Mouse (Mus musculus): ENCODE data around the gene Ccn1. TPM values are rescaled to one million over a fixed set of nuclear protein-coding genes. Genes with fewer than 3 reads are reported as not detected.
A peak's percentile ranks its signal among the peaks of the same experiment; 100 is the strongest.

Gene Ccn1
- polyA plus RNA-seq, 1 experiment from 2014 or later: 8.9 TPM

GRCm38 (mm10) chr3:145666383-145666782 lies 16.6 kb upstream of the Ccn1 start:
- 92% methylated on average over 4 of the region's 4 CpGs for WGBS
- Histone ChIP-seq H3K9me3 (replicated peaks) (no peaks in the 10 kb centered on the region), H3K4me3 (replicated peaks) (no peak overlapping the region), H3K4me1 (no peaks in the 10 kb centered on the region), H3K9ac (replicated peaks) (no peak overlapping the region), H3K4me2 (no peak overlapping the region), H3K36me3 (no peaks in the 10 kb centered on the region), H3K27me3 (replicated peaks) (no peaks in the 10 kb centered on the region), H3K27ac (replicated peaks) (no peak overlapping the region)
- ATAC-seq (ENCODE audit: low FRiP score): no peak

- peaks cover 20% of the 10 kb centered on the region; the same call in 1 of the 2 replicates for H3K27me3 ChIP-seq (replicated peaks)
- ATAC-seq (ENCODE audit: low FRiP score): no peak
- no peak overlapping the region for H3K9ac ChIP-seq (replicated peaks)
- H3K4me2 ChIP-seq: no peak overlapping the region
- WGBS: 52% methylated on average over 14 of the region's 14 CpGs
- peaks cover 16% of the 10 kb centered on the region for H3K4me1 ChIP-seq
- no peaks in the 10 kb centered on the region for H3K9me3 ChIP-seq (replicated peaks)
- no peak overlapping the region for H3K27ac ChIP-seq (replicated peaks)
- H3K36me3 ChIP-seq: no peaks in the 10 kb centered on the region
- H3K4me3 ChIP-seq (replicated peaks): no peak overlapping the region
Observed at GRCm38 (mm10) chr3:145656993-145657713, 7.4 kb upstream of the Ccn1 start.

- H3K4me2 ChIP-seq: no peak overlapping the region
- H3K4me1 ChIP-seq: peaks cover 38% of the 10 kb centered on the region
- no peak overlapping the region for H3K4me3 ChIP-seq (replicated peaks)
- H3K9ac ChIP-seq (replicated peaks): no peak overlapping the region
- no peaks in the 10 kb centered on the region for H3K36me3 ChIP-seq
- no peak overlapping the region for H3K27ac ChIP-seq (replicated peaks)
- 69% methylated on average over 6 of the region's 6 CpGs for WGBS
- H3K9me3 ChIP-seq (replicated peaks): no peaks in the 10 kb centered on the region
- no peak for ATAC-seq (ENCODE audit: low FRiP score)
- peaks cover 27% of the 10 kb centered on the region; the same call in 1 of the 2 replicates for H3K27me3 ChIP-seq (replicated peaks)
Observed at GRCm38 (mm10) chr3:145654944-145655343, 5.2 kb upstream of the Ccn1 start.

- Histone ChIP-seq H3K36me3 (no peaks in the 10 kb centered on the region), H3K4me3 (replicated peaks) (no peak overlapping the region), H3K4me2 (0 out of 2 replicates have a peak overlapping the region, but pooled peaks have one; percentile 86), H3K27ac (replicated peaks) (no peak overlapping the region), H3K9ac (replicated peaks) (no peak overlapping the region), H3K4me1 (peaks cover 47% of the 10 kb centered on the region), H3K9me3 (replicated peaks) (no peaks in the 10 kb centered on the region), H3K27me3 (replicated peaks) (peaks cover 30% of the 10 kb centered on the region)
- ATAC-seq (ENCODE audit: low FRiP score): no peak
- 69% methylated on average over 9 of the region's 9 CpGs for WGBS
Observed at GRCm38 (mm10) chr3:145654028-145654427, 4.2 kb upstream of the Ccn1 start.

GRCm38 (mm10) chr3:145653191-145653940 lies 3.6 kb upstream of the Ccn1 start:
- H3K27ac ChIP-seq (replicated peaks): peak overlapping the region; percentile 61
- H3K9me3 ChIP-seq (replicated peaks): no peaks in the 10 kb centered on the region
- peaks cover 53% of the 10 kb centered on the region for H3K4me1 ChIP-seq
- under 1% methylated on average over 45 of the region's 53 CpGs for WGBS
- H3K36me3 ChIP-seq: no peaks in the 10 kb centered on the region
- 0 out of 2 replicates have a peak, but pooled peaks have one; percentile 1 for ATAC-seq (ENCODE audit: low FRiP score)
- H3K4me3 ChIP-seq (replicated peaks): peak overlapping the region; percentile 42
- H3K4me2 ChIP-seq: peak overlapping the region; percentile 86
- H3K9ac ChIP-seq (replicated peaks): peak overlapping the region; percentile 50
- H3K27me3 ChIP-seq (replicated peaks): peaks cover 30% of the 10 kb centered on the region

GRCm38 (mm10) chr3:145652322-145653131 lies 2.7 kb upstream of the Ccn1 start:
- Histone ChIP-seq H3K36me3 (no peaks in the 10 kb centered on the region), H3K4me1 (peaks cover 59% of the 10 kb centered on the region), H3K9me3 (replicated peaks) (no peaks in the 10 kb centered on the region), H3K4me3 (replicated peaks) (peak overlapping the region; percentile 42), H3K27me3 (replicated peaks) (peaks cover 30% of the 10 kb centered on the region), H3K4me2 (peak overlapping the region; percentile 86), H3K27ac (replicated peaks) (peak overlapping the region; percentile 61), H3K9ac (replicated peaks) (peak overlapping the region; percentile 50)
- WGBS: 17% methylated on average over 20 of the region's 20 CpGs
- ATAC-seq (ENCODE audit: low FRiP score): 0 out of 2 replicates have a peak, but pooled peaks have one; percentile 9

GRCm38 (mm10) chr3:145651978-145652321 lies 2.2 kb upstream of the Ccn1 start:
- no peak for ATAC-seq (ENCODE audit: low FRiP score)
- H3K9ac ChIP-seq (replicated peaks): no peak overlapping the region

GRCm38 (mm10) chr3:145651029-145651977 lies 1.5 kb upstream of the Ccn1 start:
- ATAC-seq (ENCODE audit: low FRiP score): no peak
- peak overlapping the region; percentile 61 for H3K27ac ChIP-seq (replicated peaks)
- H3K36me3 ChIP-seq: no peaks in the 10 kb centered on the region
- H3K4me2 ChIP-seq: peak overlapping the region; percentile 86
- H3K27me3 ChIP-seq (replicated peaks): peaks cover 30% of the 10 kb centered on the region
- 8% methylated on average over 19 of the region's 19 CpGs for WGBS
- H3K4me3 ChIP-seq (replicated peaks): peak overlapping the region; percentile 51
- peaks cover 62% of the 10 kb centered on the region for H3K4me1 ChIP-seq
- H3K9me3 ChIP-seq (replicated peaks): no peaks in the 10 kb centered on the region
- no peak overlapping the region for H3K9ac ChIP-seq (replicated peaks)

More at GRCm38 (mm10) chr3:145651978-145652321, 2.2 kb upstream of the Ccn1 start:
- Histone ChIP-seq H3K9me3 (replicated peaks) (no peaks in the 10 kb centered on the region), H3K4me3 (replicated peaks) (peak overlapping the region; percentile 42), H3K36me3 (no peaks in the 10 kb centered on the region), H3K4me2 (peak overlapping the region; percentile 86), H3K4me1 (peaks cover 62% of the 10 kb centered on the region), H3K27ac (replicated peaks) (peak overlapping the region; percentile 61), H3K27me3 (replicated peaks) (peaks cover 30% of the 10 kb centered on the region)
- WGBS: 7% methylated on average over 10 of the region's 10 CpGs

- Histone ChIP-seq H3K9me3 (replicated peaks) (no peaks in the 10 kb centered on the region), H3K27ac (replicated peaks) (peak overlapping the region; percentile 28; the same call in 1 of the 2 replicates), H3K4me2 (peak overlapping the region; percentile 86), H3K4me1 (peaks cover 66% of the 10 kb centered on the region), H3K27me3 (replicated peaks) (peaks cover 30% of the 10 kb centered on the region), H3K4me3 (replicated peaks) (peak overlapping the region; percentile 51), H3K36me3 (no peaks in the 10 kb centered on the region), H3K9ac (replicated peaks) (no peak overlapping the region)
- WGBS: 2% methylated on average over 18 of the region's 18 CpGs
- ATAC-seq (ENCODE audit: low FRiP score): no peak
Observed at GRCm38 (mm10) chr3:145650298-145651011, 674 bp upstream of the Ccn1 start.
